Mouse (Mus musculus) bone marrow, adult 2 months (tissue): ENCODE measurements around the gene Gm10282. TPM values are rescaled to one million over a fixed set of nuclear protein-coding genes. Genes with fewer than 3 reads are reported as not detected.

Experiments used
- H3K27ac ChIP-seq: fragments of 200-500 bp; 2 replicates; pipeline ENCODE4 v1.5.1; 2012; ENCODE audit warnings: low read depth, mild to moderate bottlenecking, control low read depth, inconsistent platforms, low read length; ENCODE audit not compliant: control insufficient read depth, poor library complexity, insufficient read depth
- H3K4me1 ChIP-seq: fragments of 200-500 bp; 2 replicates; pipeline ENCODE4 v1.6.1; 2011; ENCODE audit warnings: low read length; ENCODE audit not compliant: control insufficient read depth, insufficient read depth
- H3K4me3 ChIP-seq: fragments of 200-500 bp; replicated peaks from 2 replicates; pipeline ENCODE3; 2011; ENCODE audit warnings: mild to moderate bottlenecking, low read depth, low read length, control low read depth; ENCODE audit not compliant: control insufficient read depth
- CTCF ChIP-seq: fragments of 200-500 bp; IDR thresholded peaks from 2 replicates; pipeline ENCODE4 v1.5.1; 2011; ENCODE audit warnings: low read length, control low read depth; ENCODE audit not compliant: control insufficient read depth, insufficient read depth
- POLR2A ChIP-seq: fragments of 200-500 bp; IDR thresholded peaks from 2 replicates; pipeline ENCODE4 v1.6.1; 2011; ENCODE audit warnings: low read depth, mild to moderate bottlenecking, control low read depth, low read length, borderline replicate concordance; ENCODE audit not compliant: control insufficient read depth
- WGBS: fragments of 180-500 bp; shearing (Covaris S2); methylation state at CpG from one replicate; pipeline ENCODE4 v1.1.7; 2018; 5-methylcytosine and 5-hydroxymethylcytosine counted together
- polyA plus RNA-seq: library from polyadenylated mRNA; stranded (reverse); fragments of >200 nt; gene quantifications from 2 replicates; pipeline ENCODE4 v1.2.4, GENCODE M21; 2011; ENCODE audit warnings: low replicate concordance; ENCODE audit not compliant: missing spikeins, insufficient read depth, insufficient read length

The Gm10282 gene
- polyA plus RNA-seq, 1 experiment, result 1,002 TPM

DNA sequence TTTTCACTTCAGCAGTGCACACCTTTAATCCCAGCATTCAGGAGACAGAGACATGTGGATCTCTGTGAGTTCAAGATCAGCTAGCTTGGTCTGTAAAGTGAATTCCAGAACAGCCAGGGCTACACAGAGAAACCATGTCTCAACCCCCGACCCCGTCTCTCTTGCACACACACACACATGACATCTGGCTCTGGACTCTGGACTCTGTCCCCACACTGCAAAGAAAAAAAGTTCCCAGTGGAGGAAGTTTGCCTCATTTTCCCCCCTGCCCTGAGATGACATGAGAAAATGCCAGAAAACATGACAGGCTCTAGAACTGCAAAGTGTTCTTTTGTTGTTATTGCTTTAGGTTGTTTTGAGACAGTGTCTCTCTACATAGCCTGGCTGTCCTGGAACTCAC, 45.2 kb downstream of the Gm10282 start:
- no peak overlapping the region for H3K4me3 ChIP-seq
- 65% methylated on average over 2 of the region's 2 CpGs for WGBS
- no peak overlapping the region for H3K27ac ChIP-seq
- TF ChIP-seq POLR2A, result no peak
- TF ChIP-seq CTCF, result no peak
- H3K4me1 ChIP-seq, result peaks cover 2% of the 10 kb centered on the region; the same call in 1 of the 2 replicates

DNA sequence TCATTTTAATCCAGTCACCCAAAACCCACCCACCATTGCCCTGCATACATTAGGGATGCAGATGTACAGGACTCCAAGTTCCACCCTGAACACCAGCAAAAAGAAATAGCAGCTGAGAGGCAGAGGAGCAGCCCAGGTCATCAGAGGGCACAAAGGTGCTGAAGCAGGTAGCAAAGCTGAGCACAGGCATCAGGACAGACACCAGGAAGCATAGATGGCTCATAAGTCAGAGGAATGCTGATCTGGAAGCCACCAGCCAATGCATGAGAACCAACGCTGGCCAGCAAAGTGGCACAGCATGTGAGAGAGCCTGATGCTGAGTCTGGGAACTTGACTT, 47.2 kb downstream of the Gm10282 start:
- H3K4me1 ChIP-seq, result peaks cover 2% of the 10 kb centered on the region; the same call in 1 of the 2 replicates
- H3K27ac ChIP-seq, result no peak overlapping the region
- H3K4me3 ChIP-seq, result no peak overlapping the region
- WGBS, result 94% methylated on average over 1 of the region's 1 CpGs
- TF ChIP-seq POLR2A, result no peak
- no peak for TF ChIP-seq CTCF

DNA sequence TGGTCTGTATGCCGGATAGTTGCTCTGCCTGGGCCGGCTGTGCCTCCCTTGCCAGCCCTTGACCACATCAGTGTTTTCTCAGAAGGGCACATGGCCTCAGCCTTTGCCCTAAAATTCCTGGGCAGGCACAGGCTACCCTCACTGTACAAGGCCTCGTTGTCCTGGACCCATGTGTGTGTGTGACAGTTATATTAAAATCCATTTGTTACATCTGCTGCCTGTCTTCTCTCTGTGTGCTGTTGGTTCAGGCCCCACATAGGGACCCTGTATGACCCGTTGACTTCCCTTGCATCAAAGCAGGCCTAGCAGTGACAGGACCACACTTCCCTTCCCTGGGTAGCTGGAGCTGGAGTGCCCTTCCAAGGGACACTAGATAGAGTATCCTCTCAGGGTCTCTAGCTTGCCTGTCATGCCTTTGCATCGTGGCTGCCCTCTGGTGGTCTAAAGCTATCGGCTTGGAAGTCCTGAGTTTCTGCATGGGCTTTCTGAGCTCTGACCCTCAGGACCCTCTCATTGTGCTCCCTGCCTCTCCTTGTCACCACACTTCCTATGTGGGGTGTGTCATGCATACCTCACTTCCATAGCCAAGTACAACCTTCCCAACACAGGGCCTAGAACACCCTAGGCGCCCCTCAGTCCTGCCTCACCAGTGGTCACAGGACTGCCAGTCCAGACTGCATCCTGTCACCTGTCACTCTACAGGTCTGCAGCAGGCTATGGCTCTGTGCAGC, 47.7 kb downstream of the Gm10282 start:
- Histone ChIP-seq H3K4me3 (no peak overlapping the region), H3K27ac (no peak overlapping the region), H3K4me1 (peaks cover 2% of the 10 kb centered on the region; the same call in 1 of the 2 replicates)
- WGBS, result 58% methylated on average over 7 of the region's 7 CpGs
- TF ChIP-seq CTCF (peak; percentile 60), POLR2A (no peak)

Other genes with a start within 250 kb of the Gm10282 start
- gene Olfr373, start 222.1 kb downstream of the Gm10282 start, polyA plus RNA-seq, result not detected in 2 replicates
- 0.18 and 0.30 TPM in 2 replicates for gene Olfr374, start 198.2 kb downstream of the Gm10282 start, polyA plus RNA-seq
- gene Tpm4, start 170.3 kb downstream of the Gm10282 start, polyA plus RNA-seq, result 80.7 and 138 TPM in 2 replicates
- 36.5 and 38.5 TPM in 2 replicates for gene Rab8a, start 144.1 kb downstream of the Gm10282 start, polyA plus RNA-seq
- 6.4 and 7.7 TPM in 2 replicates for gene Hsh2d, start 115.6 kb downstream of the Gm10282 start, polyA plus RNA-seq
- not detected in 2 replicates for gene Cib3, start 92.4 kb downstream of the Gm10282 start, polyA plus RNA-seq
- gene Gm11034, start 91.6 kb downstream of the Gm10282 start, polyA plus RNA-seq, result not detected in 2 replicates
- gene Fam32a, start 85.5 kb downstream of the Gm10282 start, polyA plus RNA-seq, result 34.8 and 47.9 TPM in 2 replicates
- 27.1 and 51.8 TPM in 2 replicates for gene Ap1m1, start 65.2 kb downstream of the Gm10282 start, polyA plus RNA-seq
- gene Klf2, start 13.8 kb upstream of the Gm10282 start, polyA plus RNA-seq, result 123 and 179 TPM in 2 replicates
- gene Eps15l1, start 116.2 kb upstream of the Gm10282 start, polyA plus RNA-seq, result 29.1 and 46.4 TPM in 2 replicates
- not detected in 2 replicates for gene Calr3, start 138.6 kb upstream of the Gm10282 start, polyA plus RNA-seq
- gene 1700030K09Rik, start 138.6 kb upstream of the Gm10282 start, polyA plus RNA-seq, result 1.6 and 4.1 TPM in 2 replicates
- 36.2 and 57.2 TPM in 2 replicates for gene Cherp, start 170.0 kb upstream of the Gm10282 start, polyA plus RNA-seq
- gene Slc35e1, start 187.4 kb upstream of the Gm10282 start, polyA plus RNA-seq, result 10.3 and 23.6 TPM in 2 replicates
- 2.9 and 8.0 TPM in 2 replicates for gene Med26, start 243.0 kb upstream of the Gm10282 start, polyA plus RNA-seq